Comparison of ENCODE assay signal across 9 mouse cellular contexts in the genomic region with DNA sequence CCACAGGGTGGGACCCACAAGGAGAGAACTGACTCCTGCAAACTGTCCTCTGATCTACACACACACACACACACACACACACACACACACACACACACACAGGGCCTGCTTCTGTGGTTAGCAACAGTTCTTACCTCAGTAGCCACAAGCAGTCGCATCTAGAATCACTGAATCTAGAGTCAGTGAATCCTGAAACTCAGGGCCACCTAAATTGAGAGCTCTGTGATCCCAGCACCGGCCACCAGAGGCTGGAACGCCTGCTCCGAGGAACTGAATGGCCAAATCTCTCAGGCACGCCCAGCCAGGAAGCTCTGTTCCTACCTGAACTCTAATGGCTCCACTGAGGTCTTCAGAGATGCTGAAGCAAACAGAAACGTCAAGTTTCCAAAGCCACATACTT. TPM values are rescaled to one million over a fixed set of nuclear protein-coding genes. Genes with fewer than 3 reads are reported as not detected.
DNase-seq lines count a peak whose midpoint lies in the region; ATAC-seq and TF ChIP-seq lines count a peak whose summit lies in the region.
"Had no signal": no experiment of that assay in that cellular context is flagged by ENCODE, and none has a peak within 500 bp of the region (broad histone marks: within the 10 kb centered on the region; RNA-seq: fewer than 3 reads in every experiment).

No protein-coding gene starts in this region.

- H3K79me2 ChIP-seq in liver, adult 2 months (ENCODE audit: control insufficient read depth, insufficient read depth, low read length): no peaks in the 10 kb centered on the region

- H3K4me1 ChIP-seq in liver, adult 2 months (ENCODE audit: control insufficient read depth, insufficient read depth, low read length): no peaks in the 10 kb centered on the region
- peaks cover 6% of the 10 kb centered on the region for H3K4me1 ChIP-seq in liver, embryonic 11.5 days (replicated peaks; ENCODE audit: control insufficient read depth, insufficient read depth, low read length)
- no peaks in the 10 kb centered on the region for H3K4me1 ChIP-seq in intestine, embryonic 15.5 days (replicated peaks)

- WGBS in liver, adult 2 months: 62% methylated on average over 6 of the region's 6 CpGs
- 28% methylated on average over 6 of the region's 6 CpGs for WGBS in liver, embryonic 11.5 days
- WGBS in intestine, embryonic 15.5 days: 32% methylated on average over 6 of the region's 6 CpGs

- DNase-seq in adrenal gland, adult (ENCODE audit: inconsistent age in 2 of 2, low spot score in 1 of 2): peak; percentile 57 to 71
- no peak for DNase-seq in adrenal gland, postnatal 4 days (ENCODE audit: low spot score in 2 of 2)
- no peak for DNase-seq in liver, adult 2 months (ENCODE audit: extremely low read depth, low read depth, low spot score)
- no peak for DNase-seq in liver, embryonic 11.5 days (ENCODE audit: low spot score)

- no peaks in the 10 kb centered on the region for H3K27me3 ChIP-seq in liver, adult 2 months (ENCODE audit: control insufficient read depth, insufficient read depth, low read length)
- H3K27me3 ChIP-seq in liver, embryonic 11.5 days (replicated peaks; ENCODE audit: control insufficient read depth, insufficient read depth, low read length): no peaks in the 10 kb centered on the region
- no peaks in the 10 kb centered on the region for H3K27me3 ChIP-seq in intestine, embryonic 15.5 days (replicated peaks)

- no peak overlapping the region for H3K4me3 ChIP-seq in liver, adult 2 months (ENCODE audit: insufficient read depth, low read depth, low read length)
- no peak overlapping the region for H3K4me3 ChIP-seq in liver, embryonic 11.5 days (ENCODE audit: low read depth, low read length)
- no peak overlapping the region for H3K4me3 ChIP-seq in intestine, embryonic 15.5 days (replicated peaks)

- H3K9ac ChIP-seq in liver, adult 2 months (ENCODE audit: low read depth, low read length): no peak overlapping the region
- no peak overlapping the region for H3K9ac ChIP-seq in liver, embryonic 11.5 days (ENCODE audit: low read depth, low read length)
- no peak overlapping the region for H3K9ac ChIP-seq in intestine, embryonic 15.5 days

- H3K4me2 ChIP-seq in liver, embryonic 11.5 days: no peak overlapping the region
- H3K4me2 ChIP-seq in intestine, embryonic 15.5 days (replicated peaks): no peak overlapping the region

- H3K27ac ChIP-seq in liver, adult 2 months (replicated peaks; ENCODE audit: insufficient read depth, low read depth, low read length): no peak overlapping the region
- H3K27ac ChIP-seq in liver, embryonic 11.5 days (ENCODE audit: low read depth, low read length): no peak overlapping the region
- no peak overlapping the region for H3K27ac ChIP-seq in intestine, embryonic 15.5 days
- H3K27ac ChIP-seq: macrophage had no signal

- H3K36me3 ChIP-seq in liver, adult 2 months (ENCODE audit: control insufficient read depth, insufficient read depth, low read length): no peaks in the 10 kb centered on the region
- no peaks in the 10 kb centered on the region for H3K36me3 ChIP-seq in liver, embryonic 11.5 days (ENCODE audit: control insufficient read depth, insufficient read depth, low read length)
- H3K36me3 ChIP-seq in intestine, embryonic 15.5 days: no peaks in the 10 kb centered on the region

- ATAC-seq in liver, embryonic 11.5 days (replicated peaks; ENCODE audit: low FRiP score): no peak
- peak; percentile 60 to 70; a peak in 2 of 4 replicates for ATAC-seq in hematopoietic stem cell, adult 5-6 weeks (replicated peaks in 1 of 2; ENCODE audit: insufficient read depth in 1 of 2, low FRiP score in 2 of 2, low TSS enrichment in 1 of 2, low read depth in 1 of 2, poor library complexity in 2 of 2, severe bottlenecking in 2 of 2)
- ATAC-seq in neutrophil, adult 5-6 weeks (ENCODE audit: extremely low read depth, insufficient number of reproducible peaks, low FRiP score, poor library complexity, severe bottlenecking): peak; percentile 39; the same call in 1 of the 2 replicates
- no peak for ATAC-seq in intestine, embryonic 15.5 days
- no peak for ATAC-seq in frontal cortex, adult (ENCODE audit: low TSS enrichment)

- TF ChIP-seq CTCF in liver, adult 2 months (IDR thresholded peaks at IDR 0.05; ENCODE audit: low read depth, low read length): peak; percentile 27; the same call in 1 of the 2 replicates

- no peak for TF ChIP-seq POLR2A in liver, adult 2 months (IDR thresholded peaks at IDR 0.05; ENCODE audit: extremely low read depth, insufficient read depth, low read length)

- no peaks in the 10 kb centered on the region for H3K9me3 ChIP-seq in liver, embryonic 11.5 days (ENCODE audit: control insufficient read depth, low read length)
- H3K9me3 ChIP-seq in intestine, embryonic 15.5 days: no peaks in the 10 kb centered on the region

RNA-seq across cellular contexts. Expression of gene Ier3, which starts 57.6 kb away (rescaled TPM):
- total RNA-seq in adrenal gland, postnatal 4 days (2021): 10 to 100 TPM; 11.3 to 14.9 TPM
- 0.92 and 0.94 TPM in 2 replicates for total RNA-seq in liver, adult 2 months (2014; rRNA removed)
- 0.91 and 1.6 TPM in 2 replicates for polyA plus RNA-seq in liver, adult 2 months (2012; rRNA removed)
- polyA plus RNA-seq in liver, embryonic 11.5 days (2014; fragmentation: Nextera tagmentation; extraction: Ambion mirVana): 9.4 and 9.9 TPM in 2 replicates
- 128 and 182 TPM in 2 replicates for total RNA-seq in hematopoietic stem cell, adult 5-6 weeks (2017)
- total RNA-seq in neutrophil, adult 5-6 weeks (2017): 74.1 and 100 TPM in 2 replicates
- polyA plus RNA-seq in intestine, embryonic 15.5 days (2015; fragmentation: Nextera tagmentation; extraction: Ambion mirVana): 13.9 and 14.4 TPM in 2 replicates

RNA-seq across cellular contexts. Expression of gene Flot1, which starts 59.2 kb away (rescaled TPM):
- 10 to 100 TPM; 70.9 to 72.5 TPM for total RNA-seq in adrenal gland, postnatal 4 days (2021)
- total RNA-seq in liver, adult 2 months (2014; rRNA removed): 18.0 and 19.5 TPM in 2 replicates
- polyA plus RNA-seq in liver, adult 2 months (2012; rRNA removed): 19.6 and 26.7 TPM in 2 replicates
- polyA plus RNA-seq in liver, embryonic 11.5 days (2014; fragmentation: Nextera tagmentation; extraction: Ambion mirVana): 59.3 and 67.8 TPM in 2 replicates
- total RNA-seq in hematopoietic stem cell, adult 5-6 weeks (2017): 134 and 140 TPM in 2 replicates
- 172 and 193 TPM in 2 replicates for total RNA-seq in neutrophil, adult 5-6 weeks (2017)
- polyA plus RNA-seq in intestine, embryonic 15.5 days (2015; fragmentation: Nextera tagmentation; extraction: Ambion mirVana): 49.1 and 49.4 TPM in 2 replicates

RNA-seq across cellular contexts. Expression of gene Ddr1, which starts 59.4 kb away (rescaled TPM):
- 10 to 100 TPM; 55.9 to 65.9 TPM for total RNA-seq in adrenal gland, postnatal 4 days (2021)
- 0.55 and 1.4 TPM in 2 replicates for total RNA-seq in liver, adult 2 months (2014; rRNA removed)
- polyA plus RNA-seq in liver, adult 2 months (2012; rRNA removed): 0.98 and 1.5 TPM in 2 replicates
- polyA plus RNA-seq in liver, embryonic 11.5 days (2014; fragmentation: Nextera tagmentation; extraction: Ambion mirVana): 13.2 and 15.9 TPM in 2 replicates
- 0.75 TPM in 1 of 2 replicates, not detected in the other for total RNA-seq in hematopoietic stem cell, adult 5-6 weeks (2017)
- 0.81 TPM in 1 of 2 replicates, not detected in the other for total RNA-seq in neutrophil, adult 5-6 weeks (2017)
- polyA plus RNA-seq in intestine, embryonic 15.5 days (2015; fragmentation: Nextera tagmentation; extraction: Ambion mirVana): 54.0 and 54.2 TPM in 2 replicates

Comparison
In these comparisons a context has a peak if more than half of its experiments do, and no peak if none do; other contexts are left out.
1. DNase-seq: peak in adrenal gland, adult (2 of 2); none in adrenal gland, postnatal 4 days (0 of 2), liver, adult 2 months (single experiment) and liver, embryonic 11.5 days (single experiment).
2. ATAC-seq: peak in hematopoietic stem cell, adult 5-6 weeks (2 of 2) and neutrophil, adult 5-6 weeks (single experiment); none in liver, embryonic 11.5 days (single experiment), intestine, embryonic 15.5 days (single experiment) and frontal cortex, adult (single experiment).
3. RNA of gene Ddr1, which starts 59.4 kb away (total RNA-seq): 55.9 to 65.9 TPM in adrenal gland, postnatal 4 days; 0.81 TPM in neutrophil, adult 5-6 weeks, 0.55 to 1.4 TPM in liver, adult 2 months and 0.75 TPM in hematopoietic stem cell, adult 5-6 weeks; every median in the first group is over 10 times any median in the second.